Mouse (Mus musculus): ENCODE measurements around the gene Pkd2.

DNA sequence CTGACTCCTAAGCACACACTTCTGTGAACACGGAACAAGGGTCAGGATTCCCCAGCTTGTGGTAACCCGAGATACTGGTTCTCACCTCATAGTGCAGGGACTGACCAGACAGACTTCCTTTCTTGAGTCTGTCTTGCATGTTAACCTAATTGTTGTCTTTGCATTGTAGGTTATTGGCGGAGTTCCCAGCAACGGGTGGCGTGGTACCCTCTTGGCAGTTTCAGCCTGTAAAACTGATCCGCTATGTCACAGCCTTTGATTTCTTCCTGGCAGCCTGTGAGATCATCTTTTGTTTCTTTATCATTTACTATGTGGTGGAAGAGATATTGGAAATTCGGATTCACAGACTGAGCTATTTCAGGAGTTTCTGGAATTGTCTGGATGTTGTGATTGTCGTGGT is 23.6 kb downstream of the Pkd2 start:
- no peak for TF ChIP-seq CTCF (IDR thresholded peaks at IDR 0.05; ENCODE audit: borderline replicate concordance, insufficient read depth, low read depth, low read length)
- TF ChIP-seq POLR2A (IDR thresholded peaks at IDR 0.05; ENCODE audit: borderline replicate concordance, insufficient read depth, low read length): no peak
